Mouse (Mus musculus) kidney, adult 18-20 months (tissue): ENCODE results near the gene BC035044.
"Not testable (repeated sequence)": the region's sequence is repeated elsewhere in the genome, so short reads cannot be mapped to it uniquely, and the experiment has no call there.

Experiments
- DNase-seq: peaks from one replicate; pipeline ENCODE4 v3.0.0; 2021

The BC035044 gene

GRCm38 (mm10) chr6:128849902-128850301, 41.0 kb downstream of the BC035044 start:
- DNase-seq, result peak; percentile 68

DNA sequence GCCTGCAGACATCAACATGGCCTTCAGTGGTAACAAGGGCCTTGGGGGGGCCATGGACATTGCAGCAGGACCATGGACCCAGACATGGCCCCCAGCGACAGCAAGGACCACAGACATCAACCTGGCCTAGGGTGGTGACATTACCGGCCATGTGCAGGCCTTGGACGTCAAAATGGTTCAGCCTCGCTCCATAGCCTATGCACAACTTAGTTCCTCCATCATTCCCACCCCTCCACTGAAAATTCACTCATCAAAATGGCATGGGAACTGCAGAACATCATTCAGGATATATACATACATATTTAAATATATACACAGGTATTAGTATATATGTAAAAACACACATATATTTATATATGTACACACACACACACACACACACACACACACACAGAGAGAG, 43.5 kb downstream of the BC035044 start:
- DNase-seq, result no peak

DNA sequence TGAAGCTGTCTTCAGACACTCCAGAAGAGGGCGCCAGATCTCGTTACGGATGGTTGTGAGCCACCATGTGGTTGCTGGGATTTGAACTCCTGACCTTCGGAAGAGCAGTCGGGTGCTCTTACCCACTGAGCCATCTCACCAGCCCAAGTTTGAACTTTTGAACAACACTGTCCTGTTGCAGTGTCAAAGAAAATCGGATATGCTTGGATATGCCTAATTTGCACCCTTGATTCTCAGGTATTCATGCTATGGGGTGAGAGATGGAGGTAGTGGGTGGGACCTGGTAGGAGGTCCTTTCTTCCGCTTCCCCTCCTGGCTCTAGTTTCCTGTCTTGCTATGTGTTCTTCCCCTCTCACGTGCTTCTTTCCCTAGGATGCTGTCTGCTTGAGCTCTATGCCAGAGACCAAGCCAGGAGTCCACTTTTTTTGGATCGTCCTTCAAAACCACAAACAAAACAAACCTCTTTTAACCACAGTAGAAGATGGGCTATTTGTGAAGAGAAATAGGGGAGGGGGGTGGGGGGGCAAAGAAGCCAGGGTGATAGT, 44.9 kb downstream of the BC035044 start:
- no peak for DNase-seq

DNA sequence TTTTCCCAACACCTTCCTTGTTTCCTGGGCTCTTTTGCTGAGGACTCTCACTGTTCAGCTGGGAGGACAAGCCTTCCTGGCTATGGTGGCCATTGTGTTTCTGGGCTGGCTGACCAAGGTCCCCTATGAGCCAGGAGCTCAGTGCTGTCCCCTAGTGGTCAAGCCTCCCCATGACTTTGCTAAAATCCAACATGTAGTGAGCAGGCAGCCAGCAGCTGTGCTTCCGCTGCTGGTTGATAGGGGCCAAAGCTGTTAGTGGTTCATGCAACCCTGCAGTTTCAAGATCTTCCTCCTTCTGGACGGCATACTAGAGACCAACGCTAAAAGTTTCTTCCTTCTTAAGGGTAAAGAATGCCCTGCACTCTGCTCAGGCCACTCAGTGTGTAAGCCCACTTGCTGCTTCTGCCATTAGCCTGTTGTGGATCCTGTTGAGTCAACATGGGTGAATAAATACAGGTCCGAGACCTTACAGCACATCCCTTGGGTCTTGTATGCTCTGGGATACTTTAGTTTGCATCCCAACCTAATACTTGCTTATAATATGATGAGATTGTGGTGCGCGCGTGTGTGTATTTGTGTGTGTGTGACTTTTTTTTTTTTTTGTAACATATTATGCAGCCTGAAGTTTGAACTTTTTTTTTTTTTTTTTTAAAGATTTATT, 45.5 kb downstream of the BC035044 start:
- peak; percentile 90 for DNase-seq

- DNase-seq, result no peak
These were observed 46.3 kb downstream of the BC035044 start for GRCm38 (mm10) chr6:128844586-128845080.

DNA sequence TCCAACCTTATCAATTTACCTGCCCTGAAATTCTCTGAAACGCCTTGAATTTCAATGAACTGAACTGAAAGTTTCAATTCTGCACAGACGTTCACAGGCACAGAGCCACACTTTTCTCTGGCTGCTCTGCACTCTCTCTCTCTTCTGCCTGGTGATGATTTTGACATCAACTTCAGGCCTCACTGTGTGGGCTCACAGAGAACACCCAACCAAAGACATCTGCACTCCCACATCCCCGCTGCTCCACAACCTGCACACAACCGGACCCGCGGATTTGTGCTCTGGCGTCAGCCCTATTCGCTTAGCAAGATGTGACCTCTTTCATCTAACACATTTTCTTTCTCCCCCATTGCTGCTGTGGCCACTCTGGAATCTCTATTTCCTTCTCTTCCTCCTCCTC, 46.8 kb downstream of the BC035044 start:
- no peak for DNase-seq

- peak; percentile 77 for DNase-seq
These were observed 47.4 kb downstream of the BC035044 start for GRCm38 (mm10) chr6:128843479-128843992.

DNA sequence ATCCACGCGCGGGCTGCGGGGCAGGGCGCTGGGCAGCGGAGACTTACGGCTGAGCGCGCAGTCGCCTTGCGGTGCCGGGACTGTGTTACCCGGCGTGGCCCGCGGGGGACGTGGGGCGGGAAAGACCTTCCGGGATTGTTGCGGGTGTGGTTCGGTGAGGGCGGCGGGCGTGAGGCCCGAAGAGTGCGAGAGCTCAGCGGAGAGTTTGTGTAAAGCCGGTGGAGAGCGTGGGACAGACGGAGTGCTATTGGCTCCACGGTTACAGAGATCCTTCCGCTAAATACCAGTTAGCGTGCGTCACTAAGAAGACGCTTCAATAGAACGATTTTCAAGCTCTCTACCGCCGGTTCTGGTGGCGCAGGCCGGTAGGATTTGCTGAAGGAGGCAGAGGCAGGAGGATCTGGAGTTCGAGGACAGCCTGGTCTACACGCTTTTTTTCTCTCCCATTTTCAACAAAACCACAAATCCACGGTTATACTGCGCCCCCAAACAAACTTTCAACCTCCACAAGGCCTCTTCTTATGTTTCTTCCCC, 47.9 kb downstream of the BC035044 start:
- peak; percentile 94 for DNase-seq

GRCm38 (mm10) chr6:128842356-128842944, 48.5 kb downstream of the BC035044 start:
- no peak for DNase-seq

DNA sequence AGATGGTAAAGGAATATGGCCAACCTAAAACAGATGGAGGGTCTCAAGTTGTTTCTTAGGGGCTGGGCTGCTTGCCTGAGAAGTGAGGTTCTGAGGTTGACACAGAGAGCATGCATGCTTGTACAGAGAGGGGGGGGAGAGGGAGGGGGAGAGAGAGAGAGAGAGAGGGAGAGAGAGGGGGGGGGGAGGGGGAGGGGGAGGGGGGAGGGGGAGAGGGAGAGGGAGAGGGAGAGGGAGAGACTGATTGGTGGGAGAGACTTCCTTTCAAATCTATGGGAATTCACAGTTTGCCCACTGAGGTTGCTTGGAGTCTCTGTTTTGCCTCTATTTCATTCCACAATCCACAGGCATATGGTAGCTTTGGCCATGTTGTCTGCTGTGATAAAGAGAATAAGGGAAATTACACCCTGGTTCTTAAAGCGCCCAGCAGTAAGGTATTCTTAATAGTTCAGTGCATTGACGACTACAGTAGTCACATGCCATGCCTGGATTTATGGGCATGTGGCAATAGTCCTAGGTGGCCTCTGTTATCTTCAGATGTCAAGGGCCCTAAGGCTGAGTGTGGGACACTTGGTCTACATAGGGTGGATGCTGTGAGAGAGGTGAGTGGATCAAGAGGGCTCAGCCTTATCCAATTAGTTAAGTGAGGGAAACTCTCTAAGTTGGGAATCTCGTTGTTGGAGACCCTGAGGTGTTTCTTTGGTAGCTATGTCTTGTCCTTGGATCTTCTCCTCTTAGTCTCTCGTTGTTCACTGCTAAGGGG, 49.4 kb downstream of the BC035044 start:
- no peak for DNase-seq

GRCm38 (mm10) chr6:128840669-128841068, 50.3 kb downstream of the BC035044 start:
- not testable (repeated sequence) for DNase-seq

GRCm38 (mm10) chr6:128839921-128840320, 51.0 kb downstream of the BC035044 start:
- DNase-seq, result no peak

GRCm38 (mm10) chr6:128839266-128839771, 51.6 kb downstream of the BC035044 start:
- DNase-seq, result peak; percentile 89

- peak; percentile 94 for DNase-seq
These were observed 52.3 kb downstream of the BC035044 start for GRCm38 (mm10) chr6:128838342-128839265.

- DNase-seq, result peak; percentile 32
These were observed 53.2 kb downstream of the BC035044 start for GRCm38 (mm10) chr6:128837454-128838341.

- DNase-seq, result no peak
These were observed 54.0 kb downstream of the BC035044 start for GRCm38 (mm10) chr6:128836955-128837334.

- DNase-seq, result no peak
These were observed 54.6 kb downstream of the BC035044 start for GRCm38 (mm10) chr6:128836191-128836954.

GRCm38 (mm10) chr6:128835571-128835970, 55.4 kb downstream of the BC035044 start:
- DNase-seq, result no peak

- DNase-seq, result no peak
These were observed 57.9 kb downstream of the BC035044 start for GRCm38 (mm10) chr6:128833046-128833445.

DNA sequence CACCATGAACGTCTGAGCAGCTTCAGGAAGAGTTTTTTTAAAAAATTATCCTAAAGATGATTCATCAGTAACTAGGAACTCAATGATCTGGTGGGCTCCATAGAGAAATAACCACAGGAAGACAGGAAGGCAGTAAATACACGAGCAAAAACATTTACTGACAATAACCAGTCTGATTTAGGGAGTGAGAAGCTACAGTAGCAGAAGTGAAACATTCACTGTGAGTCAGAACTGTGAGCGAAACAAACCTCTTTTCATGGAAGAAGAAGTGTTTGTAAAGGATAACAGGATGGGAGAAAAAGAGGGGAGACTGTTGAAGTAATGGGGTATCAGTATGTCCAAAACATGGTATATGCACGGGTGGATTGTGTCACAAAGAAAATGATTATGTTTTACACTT, 61.1 kb downstream of the BC035044 start:
- DNase-seq, result no peak
